Mouse (Mus musculus) right cerebral cortex, adult 18-20 months (tissue): ENCODE data around the gene Glb1l3.
A peak's percentile ranks its signal among the peaks of the same experiment; 100 is the strongest.
"Not testable (repeated sequence)": the region's sequence is repeated elsewhere in the genome, so short reads cannot be mapped to it uniquely, and the experiment has no call there.

Experiments used
- DNase-seq: peaks from one replicate; pipeline ENCODE4 v3.0.0; 2022; ENCODE audit warnings: mixed read lengths

Glb1l3 gene

GRCm38 (mm10) chr9:26860751-26861150, at the start of gene Glb1l3:
Glb1l3 (minus strand) TSS chr9:26860890.
- DNase-seq = no peak

DNA sequence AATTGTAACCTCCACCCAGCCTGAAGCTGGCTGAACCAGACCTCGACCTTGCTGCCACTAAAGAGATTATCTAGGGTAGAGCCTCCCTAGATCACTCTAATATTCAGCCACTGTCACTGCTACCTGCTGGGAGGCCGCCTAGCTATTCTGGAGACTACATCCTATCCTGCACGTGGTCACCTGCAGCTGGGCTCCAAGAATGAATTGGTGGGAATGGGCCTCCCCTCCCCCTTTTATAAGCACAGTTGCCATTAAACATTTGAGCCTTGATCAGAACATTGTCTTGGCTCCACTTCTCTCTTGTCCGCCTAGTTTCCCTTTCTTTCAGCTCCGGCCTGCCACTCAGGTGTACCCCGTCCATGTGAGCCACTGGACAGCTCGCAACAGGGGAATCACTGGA, 9.2 kb upstream of the Glb1l3 start:
- DNase-seq = not testable (repeated sequence)

DNA sequence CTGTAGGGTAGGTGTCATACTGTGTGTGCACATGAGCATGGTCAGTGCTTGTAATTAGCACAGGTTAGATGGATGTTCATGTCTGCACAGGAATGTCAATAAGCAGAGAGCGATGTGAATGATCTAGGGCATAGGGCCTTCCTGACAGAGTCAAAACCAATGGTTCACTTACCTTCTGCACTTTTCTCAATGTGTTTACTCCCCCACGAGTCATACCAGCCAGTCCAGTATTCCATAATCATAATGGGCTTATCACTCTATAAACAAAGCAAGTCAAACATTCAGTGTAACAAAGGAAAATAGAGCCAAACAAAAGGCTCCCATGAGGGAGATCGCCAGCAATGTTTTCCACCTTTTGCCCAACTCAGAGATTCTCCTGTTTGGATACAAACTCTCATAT, 29.6 kb downstream of the Glb1l3 start:
- DNase-seq = no peak

DNA sequence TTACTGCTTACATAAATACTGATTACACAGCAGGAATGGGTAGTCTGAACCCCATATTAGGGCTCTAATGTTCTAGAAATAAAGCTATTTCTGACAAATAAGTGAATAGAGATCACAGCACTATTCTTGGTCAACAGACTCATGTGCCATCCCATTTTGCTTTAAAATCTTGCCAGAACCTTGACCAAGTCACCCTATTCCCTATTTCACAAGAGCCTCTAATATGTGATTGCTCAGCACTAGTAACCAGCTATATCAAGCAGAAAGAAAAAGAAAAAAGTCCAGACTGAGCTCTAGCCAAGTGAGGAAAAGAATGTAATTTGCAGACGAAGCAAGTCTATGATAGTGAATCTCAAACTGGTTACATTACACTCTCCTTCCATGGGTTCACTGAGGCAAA, 40.7 kb downstream of the Glb1l3 start:
- no peak for DNase-seq

DNA sequence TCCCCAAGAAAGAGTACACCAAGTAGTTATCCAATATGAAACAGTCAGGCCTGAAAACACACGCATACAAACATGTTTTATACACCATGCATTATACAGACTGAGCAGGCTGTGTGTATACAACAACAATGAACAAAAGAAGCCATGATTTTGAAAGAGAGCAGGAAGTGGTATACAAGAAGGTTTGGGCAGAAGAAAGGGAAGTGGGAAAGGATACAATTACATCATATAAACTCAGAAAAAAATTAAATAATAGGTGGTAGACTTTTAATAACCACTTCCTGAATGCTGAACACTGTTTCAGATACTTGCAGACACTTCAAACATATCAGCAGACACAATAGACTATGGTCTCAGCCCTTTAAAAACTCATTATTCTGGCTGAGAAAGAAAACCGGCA, 52.0 kb downstream of the Glb1l3 start:
- no peak for DNase-seq

DNA sequence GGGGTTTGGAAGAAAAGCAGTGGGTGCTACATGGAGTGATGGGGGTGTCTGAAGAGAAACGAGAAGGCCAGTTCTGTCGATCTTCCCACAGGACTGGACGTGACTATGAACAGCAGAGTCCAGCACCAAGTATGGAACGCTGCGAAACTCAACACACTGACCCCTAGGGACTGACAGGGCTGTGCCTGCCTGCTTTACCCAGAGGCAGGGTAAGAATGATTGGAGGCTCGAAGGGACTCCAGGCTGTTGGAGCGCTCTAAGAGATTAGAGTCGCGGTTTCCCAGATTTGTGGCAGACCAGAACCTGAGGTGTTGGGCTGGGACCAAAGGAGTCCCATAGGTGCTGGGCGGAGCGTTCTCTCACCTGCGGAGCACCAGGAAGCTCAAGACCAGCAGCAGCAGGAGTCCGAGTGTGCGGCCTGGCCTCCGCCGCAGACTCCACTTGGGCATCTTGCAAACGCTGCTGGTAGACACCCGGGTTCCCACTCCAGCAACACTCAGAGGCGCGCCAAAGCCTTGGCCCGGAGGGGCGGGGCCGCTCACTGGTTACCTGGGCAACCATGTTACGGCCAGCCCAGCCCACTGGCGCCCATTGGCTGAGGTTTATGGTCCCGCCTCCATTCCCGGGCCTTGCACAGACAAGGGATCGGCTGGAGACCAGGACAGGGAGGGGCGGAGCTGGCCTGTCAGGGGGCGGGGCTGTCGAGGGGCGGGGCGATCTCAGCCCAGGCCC, 54.6 kb downstream of the Glb1l3 start, which contains the start of gene Glb1l2:
Glb1l2 (minus strand) TSS at position 534 of the 732 bp plus-strand sequence.
- DNase-seq = peak; percentile 81

DNA sequence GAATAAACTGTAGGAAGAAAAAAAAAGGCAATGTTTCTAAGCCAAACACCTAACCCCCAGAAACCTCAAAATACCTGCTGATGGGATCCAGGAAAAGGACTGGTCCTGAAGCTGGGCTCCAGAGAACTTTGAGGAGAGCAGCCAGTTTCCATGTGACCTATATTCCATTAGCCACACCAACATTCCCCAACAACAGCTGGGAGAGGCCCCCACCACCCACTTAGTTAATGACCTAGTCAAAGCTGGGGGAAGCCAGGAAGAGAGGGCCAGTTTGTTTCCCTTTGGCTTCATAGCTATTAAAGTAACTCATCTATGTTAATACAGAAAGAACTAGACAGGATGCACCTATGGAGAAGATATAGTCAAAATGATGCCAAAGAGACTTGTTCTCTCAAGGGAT, 56.4 kb downstream of the Glb1l3 start:
- no peak for DNase-seq

GRCm38 (mm10) chr9:26800357-26800756, 60.3 kb downstream of the Glb1l3 start:
- DNase-seq = no peak

DNA sequence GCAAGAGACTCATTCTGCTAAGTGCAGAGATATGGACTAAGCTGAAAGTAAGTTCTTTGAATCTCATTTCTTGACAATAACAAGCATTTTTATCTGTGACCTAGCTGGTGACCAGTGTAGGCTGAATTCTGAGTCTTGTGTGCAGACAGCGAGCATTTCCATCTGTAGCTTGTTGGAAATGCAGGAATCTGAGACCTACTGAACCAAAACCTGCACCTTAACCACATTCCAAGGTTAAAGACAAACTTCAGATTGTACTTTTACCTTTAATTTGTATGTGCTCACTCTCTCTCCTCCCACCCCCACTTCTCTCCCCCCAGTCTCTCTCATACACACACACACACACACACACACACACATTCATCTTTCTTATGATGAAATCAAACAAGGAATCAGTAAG, 62.0 kb downstream of the Glb1l3 start:
- DNase-seq = no peak

DNA sequence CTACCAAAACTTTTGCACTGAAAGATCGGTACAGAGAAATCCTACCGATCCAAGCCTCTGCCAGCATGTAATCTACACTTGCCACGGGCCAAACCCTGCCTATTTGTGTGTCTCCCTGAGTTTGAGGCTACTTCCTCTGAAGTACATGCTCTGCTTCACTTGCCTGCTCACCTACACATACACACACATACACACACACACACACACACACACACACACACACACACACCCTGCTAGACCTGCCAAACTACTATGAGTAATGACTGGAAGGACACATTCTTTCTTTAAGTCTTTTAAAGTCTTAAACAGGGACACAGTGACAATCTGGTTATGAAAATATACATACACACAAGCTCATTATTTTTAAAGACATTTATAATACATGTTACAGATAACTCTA, 62.5 kb downstream of the Glb1l3 start:
- DNase-seq = no peak

DNA sequence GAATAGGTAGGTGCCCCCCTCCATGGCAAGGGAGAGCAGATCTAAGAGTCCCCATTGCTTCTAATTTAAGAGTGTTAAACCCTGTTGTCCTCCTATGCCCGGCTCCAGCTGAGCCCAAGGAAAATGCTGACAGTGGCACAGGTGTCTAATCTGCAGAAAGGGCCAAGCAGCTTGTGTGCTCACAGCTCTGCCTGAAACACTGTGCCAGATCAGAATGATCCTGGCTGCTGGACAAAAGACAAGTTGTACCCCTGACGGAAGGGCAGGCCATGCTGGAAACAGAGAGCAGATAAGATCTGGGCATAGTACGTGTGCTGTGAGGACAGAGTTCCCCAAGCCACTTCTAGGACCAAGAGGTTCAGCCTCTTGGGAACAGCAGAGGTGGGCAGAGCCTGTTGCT, 67.9 kb downstream of the Glb1l3 start:
- no peak for DNase-seq

DNA sequence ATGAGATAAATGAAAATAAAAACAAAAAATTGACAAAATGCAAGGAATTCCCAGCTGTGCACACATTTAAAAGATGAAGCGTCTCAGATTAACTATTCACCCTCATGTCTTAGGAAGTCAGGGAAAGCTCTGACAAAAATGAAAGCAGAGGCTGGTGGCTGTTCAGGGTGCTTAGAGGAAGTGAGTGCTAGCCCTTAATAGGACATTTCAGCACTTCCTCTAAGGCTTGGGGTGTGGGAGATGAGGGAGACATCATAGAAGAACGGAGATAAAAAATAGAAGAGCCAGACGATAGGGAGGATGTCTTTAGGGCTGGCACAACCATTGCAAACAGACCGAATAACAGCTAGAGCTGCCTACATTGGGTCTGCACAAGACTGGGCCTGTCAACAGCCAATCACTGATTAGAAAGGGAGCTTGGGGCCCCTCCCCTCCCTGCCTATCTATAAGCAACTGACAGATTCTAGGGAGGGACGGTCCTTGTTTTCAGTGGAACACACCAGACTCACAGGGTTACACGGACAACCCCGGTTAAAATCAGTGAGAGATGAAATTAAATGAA, 77.2 kb downstream of the Glb1l3 start:
- DNase-seq = no peak

- DNase-seq = no peak
Observed at GRCm38 (mm10) chr9:26778421-26778820, 82.3 kb downstream of the Glb1l3 start.

DNA sequence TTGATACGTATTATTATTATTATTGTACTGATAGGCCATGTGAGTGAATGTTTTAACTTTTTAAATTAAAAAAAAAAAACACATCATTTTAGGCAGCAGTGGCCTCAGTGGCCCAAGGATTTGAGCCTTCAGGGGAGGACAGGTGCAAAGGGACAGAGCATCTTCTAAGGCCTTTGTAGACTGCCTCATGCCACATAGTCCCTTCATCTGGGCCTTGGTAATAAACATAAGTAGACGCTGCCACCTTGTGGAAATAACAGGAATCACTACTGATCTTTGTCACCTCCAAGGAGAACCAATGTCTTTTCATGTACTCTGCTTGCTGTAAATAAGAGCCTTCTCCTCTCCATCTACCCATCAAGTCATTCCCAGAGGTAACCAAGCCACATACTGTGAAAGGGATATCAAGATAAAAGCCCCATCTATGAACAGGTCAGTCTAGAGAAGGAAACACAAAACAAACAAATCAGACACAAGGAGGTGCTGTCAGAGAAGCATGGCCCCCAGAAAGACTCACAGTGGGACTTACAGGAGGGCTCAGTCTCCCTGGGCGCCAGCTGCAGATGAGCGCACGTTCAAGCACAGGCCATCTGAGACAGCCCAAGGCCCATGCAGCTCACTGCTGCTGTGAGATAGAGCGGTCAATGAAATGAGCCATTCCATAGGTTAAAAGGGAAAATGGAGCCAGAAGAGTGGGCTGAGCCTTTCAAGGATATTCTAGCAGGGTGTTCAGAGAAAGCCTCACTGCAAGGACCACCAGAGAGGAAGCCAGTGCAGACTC, 84.4 kb downstream of the Glb1l3 start:
- DNase-seq = peak; percentile 68

DNA sequence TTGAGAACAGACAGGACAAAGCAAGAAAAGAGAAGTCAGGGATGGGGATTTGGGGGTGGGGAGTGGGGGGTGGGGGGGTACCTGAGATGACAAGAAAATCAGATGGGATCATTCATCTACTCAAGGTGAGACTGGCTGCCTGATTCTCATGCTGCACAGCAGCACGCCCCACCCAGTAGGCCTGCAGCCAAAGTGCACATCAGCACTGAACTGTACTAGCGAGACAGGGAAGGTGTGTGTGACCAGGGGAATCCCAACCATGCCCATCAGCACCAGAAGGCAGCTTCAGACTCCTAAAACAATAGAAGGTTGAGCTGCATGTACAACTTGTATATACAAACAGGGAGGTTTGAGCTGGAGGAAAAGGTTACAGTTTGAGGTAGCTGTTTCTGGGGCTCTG, 85.0 kb downstream of the Glb1l3 start:
- DNase-seq = no peak

DNA sequence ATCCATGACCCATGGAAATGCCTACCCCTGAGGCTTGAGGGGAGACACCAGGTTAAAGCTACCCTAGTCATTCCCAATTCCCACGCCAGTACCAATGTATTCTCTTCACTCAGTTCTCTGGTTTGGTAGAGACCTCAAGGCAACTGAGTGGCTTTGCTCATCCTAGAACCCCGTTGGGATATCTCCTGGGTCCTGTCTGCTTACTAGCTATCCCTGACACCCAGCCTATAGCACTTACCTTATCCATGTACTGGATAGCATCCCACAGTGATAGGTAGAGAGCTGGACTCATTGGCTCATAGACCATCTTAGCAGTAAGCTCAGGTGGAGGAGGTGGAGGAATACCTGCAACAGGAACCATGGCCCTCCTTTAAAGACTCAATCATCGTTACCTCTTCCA, 92.5 kb downstream of the Glb1l3 start:
- DNase-seq = no peak
